Mouse (Mus musculus): Measurements from ENCODE around the gene Eme2.

Gene Eme2

GRCm38 (mm10) chr17:24874405-24874745, 20.5 kb downstream of the Eme2 start:
- DNase-seq (ENCODE audit: low spot score in 2 of 2), result no peak

- DNase-seq (ENCODE audit: low spot score in 2 of 2), result no peak
Measured at GRCm38 (mm10) chr17:24873695-24874404, 21.0 kb downstream of the Eme2 start.

DNA sequence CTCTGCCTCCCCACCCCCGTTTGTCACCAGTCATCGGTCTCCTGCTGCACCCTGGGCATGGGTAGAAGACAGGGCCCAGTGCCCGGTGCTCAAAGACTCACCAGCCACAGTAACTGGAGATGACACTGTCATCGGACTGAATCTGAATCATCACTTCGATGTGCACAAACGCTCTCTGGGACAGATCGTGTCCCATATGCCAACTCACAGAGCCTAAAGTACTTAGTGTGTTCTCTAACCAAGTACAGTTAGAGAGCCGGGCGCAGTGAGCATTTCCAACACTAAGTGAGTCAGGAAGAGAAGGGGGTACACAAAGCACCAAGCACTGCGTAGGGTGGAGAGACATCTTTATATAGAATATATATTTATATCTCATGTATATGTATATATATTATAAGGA, 27.0 kb downstream of the Eme2 start:
- DNase-seq (ENCODE audit: low spot score in 2 of 2), result no peak

- DNase-seq (ENCODE audit: low spot score in 2 of 2), result no peak
Measured at GRCm38 (mm10) chr17:24865776-24866175, 29.1 kb downstream of the Eme2 start, which contains the start of gene Igfals. Igfals (plus strand) TSS chr17:24865997.

DNA sequence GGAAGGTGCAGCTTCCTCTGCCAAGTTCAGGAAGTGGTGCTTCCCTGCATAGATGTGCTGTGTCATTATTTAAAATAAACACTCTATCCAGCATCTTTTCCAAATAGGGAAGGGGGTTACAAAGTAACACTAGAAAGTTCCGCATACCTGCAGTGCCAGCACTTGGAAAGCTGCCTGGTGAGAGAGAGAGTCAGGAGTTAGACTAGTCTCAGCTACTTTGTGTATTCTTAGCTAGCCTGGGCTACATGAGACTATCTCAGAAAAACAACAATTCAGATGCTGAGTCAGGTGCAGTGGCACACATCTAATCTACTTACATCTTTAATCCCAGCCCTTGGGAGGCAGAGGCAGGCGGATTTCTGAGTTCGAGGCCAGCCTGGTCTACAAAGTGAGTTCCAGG, 33.1 kb downstream of the Eme2 start:
- no peak for DNase-seq (ENCODE audit: low spot score in 2 of 2)

DNA sequence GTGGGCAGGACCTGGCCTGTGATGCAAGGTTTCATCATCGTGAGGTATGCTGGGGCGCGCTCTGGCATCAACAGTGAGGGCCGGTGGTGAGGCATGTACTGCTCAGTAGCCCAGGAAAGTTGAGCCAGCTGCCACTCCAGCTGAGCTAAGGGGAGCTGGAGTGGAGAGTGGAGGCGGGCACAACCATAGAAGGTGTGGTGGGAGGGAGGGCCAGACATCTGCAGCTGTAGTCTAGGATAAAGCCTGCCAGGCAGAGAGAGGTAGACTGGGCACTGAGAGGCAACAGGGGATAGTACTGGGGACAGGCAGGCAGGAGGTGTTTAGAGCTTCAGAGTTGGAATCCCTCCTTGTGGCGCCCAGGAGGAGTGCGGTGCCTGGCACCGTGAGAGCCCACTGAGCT, 34.8 kb downstream of the Eme2 start:
- no peak for DNase-seq (ENCODE audit: low spot score in 2 of 2)

GRCm38 (mm10) chr17:24858967-24859366, 35.9 kb downstream of the Eme2 start:
- DNase-seq (ENCODE audit: low spot score in 2 of 2), result no peak

- DNase-seq (ENCODE audit: low spot score in 2 of 2), result no peak
Measured at GRCm38 (mm10) chr17:24857831-24858470, 36.9 kb downstream of the Eme2 start.

GRCm38 (mm10) chr17:24856589-24856988, 38.3 kb downstream of the Eme2 start:
- DNase-seq (ENCODE audit: low spot score in 2 of 2), result no peak

GRCm38 (mm10) chr17:24855838-24856464, 38.9 kb downstream of the Eme2 start:
- no peak for DNase-seq (ENCODE audit: low spot score in 2 of 2)

GRCm38 (mm10) chr17:24851381-24852125, 43.3 kb downstream of the Eme2 start:
- DNase-seq (ENCODE audit: low spot score in 2 of 2), result no peak

DNA sequence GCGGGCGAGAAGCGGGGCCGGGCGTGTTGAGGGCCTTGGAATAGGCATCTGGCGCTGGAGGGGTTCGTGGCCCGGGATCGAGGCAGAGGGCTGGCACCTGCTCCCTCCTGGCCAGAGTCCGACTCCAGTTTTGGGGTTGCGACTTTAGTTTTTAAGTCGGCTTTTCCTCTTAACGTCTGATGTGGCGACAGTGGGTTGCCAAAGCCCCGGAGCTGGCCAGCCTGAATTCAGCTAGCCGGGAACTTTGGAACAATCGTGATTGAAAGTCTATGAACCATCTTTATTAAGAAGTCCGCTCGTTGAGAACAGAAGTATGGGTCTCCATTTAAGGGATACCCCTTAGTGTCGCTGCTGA, 44.1 kb downstream of the Eme2 start:
- no peak for DNase-seq (ENCODE audit: low spot score in 2 of 2)

DNA sequence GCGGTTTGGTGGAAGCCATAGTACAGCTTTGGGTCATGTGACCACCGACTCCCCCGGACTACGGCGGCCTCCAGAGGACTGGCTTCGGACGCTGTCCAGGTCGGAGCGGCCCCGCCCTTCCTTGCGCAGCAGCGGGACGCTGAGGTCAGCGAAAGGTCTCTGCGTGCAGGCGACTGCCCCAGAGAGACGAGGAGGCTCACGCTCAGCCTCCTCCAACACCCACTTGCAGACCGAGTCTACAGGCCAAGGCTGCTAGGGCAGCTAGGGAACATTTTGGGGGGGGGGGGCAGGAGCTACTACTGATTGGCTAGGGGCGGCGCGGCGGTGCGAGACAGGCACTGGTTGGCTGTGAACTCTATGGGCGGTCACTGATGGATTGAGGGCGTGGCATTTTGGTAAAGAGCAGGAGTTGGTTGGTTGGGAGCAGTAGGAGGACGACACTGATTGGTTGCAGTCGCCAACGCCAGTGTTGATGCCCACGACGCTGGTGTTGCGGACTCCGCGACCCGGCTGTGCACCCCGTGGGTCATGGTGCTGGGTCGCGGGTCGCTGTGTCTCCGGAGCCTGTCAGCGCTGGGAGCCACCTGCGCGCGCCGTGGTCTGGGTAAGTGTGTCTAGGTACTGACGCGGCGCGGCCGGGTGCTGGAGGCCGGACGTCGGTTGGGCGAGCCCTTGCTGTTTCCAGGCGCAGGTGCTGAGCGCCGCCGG, 44.7 kb downstream of the Eme2 start, which contains the start of gene Fahd1:
TSS of gene Fahd1 (minus strand) at position 300 of the 708 bp plus-strand sequence.
- peak; percentile 93 to 94 for DNase-seq (ENCODE audit: low spot score in 2 of 2)

- DNase-seq (ENCODE audit: low spot score in 2 of 2), result no peak
Measured at GRCm38 (mm10) chr17:24849733-24850064, 45.2 kb downstream of the Eme2 start.

DNA sequence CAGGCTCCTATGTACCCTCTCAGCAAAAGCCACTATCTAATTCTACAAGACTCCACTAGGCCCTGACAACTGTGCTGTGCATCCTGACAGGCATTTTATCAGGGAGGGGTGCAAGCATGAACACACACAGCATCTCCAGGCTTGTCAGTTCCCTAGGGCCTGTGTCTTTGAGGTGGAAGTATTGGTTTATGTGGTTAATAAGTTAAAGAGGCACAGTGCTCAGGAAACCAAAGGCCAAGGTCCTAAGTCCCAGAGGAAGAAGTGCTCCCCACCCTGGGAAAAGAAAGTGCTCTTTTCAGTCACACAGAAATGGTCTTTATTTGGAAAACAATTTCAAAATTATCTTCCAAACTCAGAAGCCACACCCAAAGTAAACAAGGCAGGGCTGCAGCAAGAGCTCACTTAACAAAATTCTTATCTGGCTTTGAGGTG, 46.3 kb downstream of the Eme2 start:
- DNase-seq (ENCODE audit: low spot score in 2 of 2), result no peak

DNA sequence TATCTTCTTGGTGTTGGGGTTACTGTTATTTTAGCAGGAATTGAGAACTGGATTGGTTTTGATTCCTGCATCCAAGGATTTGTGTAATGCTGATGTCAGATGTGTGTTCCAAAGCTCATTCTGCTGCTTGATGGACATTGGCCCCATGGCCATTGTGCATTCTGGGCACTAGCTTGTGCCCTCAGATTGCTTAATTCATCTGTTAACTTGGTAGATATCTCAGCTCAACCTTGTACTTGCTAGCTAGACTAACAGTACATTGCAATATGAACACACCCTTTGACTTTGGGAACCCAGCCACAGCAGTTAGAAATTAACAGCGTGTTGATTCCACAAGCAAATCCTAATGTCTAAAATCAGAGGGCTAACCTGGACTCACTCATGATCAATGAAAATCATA, 47.5 kb downstream of the Eme2 start:
- DNase-seq (ENCODE audit: low spot score in 2 of 2), result no peak

GRCm38 (mm10) chr17:24844525-24844924, 50.4 kb downstream of the Eme2 start:
- no peak for DNase-seq (ENCODE audit: low spot score in 2 of 2)

DNA sequence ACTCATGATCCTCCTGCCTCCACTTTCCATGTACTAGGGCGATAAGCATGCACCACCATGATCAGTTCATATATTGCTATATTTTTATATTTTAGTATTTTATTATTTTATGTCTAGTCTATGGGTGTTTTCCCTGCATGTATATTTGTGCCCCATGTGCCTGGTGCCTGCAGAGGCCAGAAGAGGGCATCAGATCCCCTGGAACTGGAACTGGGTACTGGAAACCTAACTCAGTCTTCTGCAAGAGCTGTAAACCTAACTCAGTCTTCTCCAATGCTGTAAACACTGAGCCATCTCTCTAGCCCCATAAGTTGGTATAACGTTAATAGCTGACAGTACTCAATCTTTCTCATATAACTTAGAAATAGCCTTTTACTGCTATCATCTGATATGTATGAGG, 52.3 kb downstream of the Eme2 start:
- DNase-seq (ENCODE audit: low spot score in 2 of 2), result no peak

DNA sequence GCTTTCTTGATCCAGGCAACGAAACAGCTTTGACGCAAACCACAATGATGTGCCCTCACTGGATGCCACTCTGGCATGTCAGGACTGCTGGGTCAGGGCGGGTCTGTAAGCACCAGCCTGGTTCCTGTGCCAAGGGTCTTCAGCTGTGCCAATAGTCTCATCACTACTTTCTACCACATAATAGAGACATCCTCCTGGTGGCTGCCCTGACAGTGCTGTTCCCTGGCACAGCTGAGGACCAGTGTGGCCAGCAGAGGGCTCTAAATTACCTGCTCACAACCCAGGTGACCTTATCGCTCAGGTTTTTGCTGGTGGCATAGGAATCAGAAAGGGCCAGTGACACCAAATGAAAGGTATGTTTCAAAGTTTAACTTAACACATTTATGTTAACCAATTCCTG, 53.8 kb downstream of the Eme2 start:
- no peak for DNase-seq (ENCODE audit: low spot score in 2 of 2)

GRCm38 (mm10) chr17:24840341-24840740, 54.5 kb downstream of the Eme2 start:
- DNase-seq (ENCODE audit: low spot score in 2 of 2), result no peak

GRCm38 (mm10) chr17:24839842-24840241, 55.0 kb downstream of the Eme2 start, which contains the start of gene Hagh:
Hagh (plus strand) TSS chr17:24840143.
- DNase-seq (ENCODE audit: low spot score in 2 of 2), result no peak
